Mouse (Mus musculus) ES-E14 (cell line): ENCODE data around the gene Amh. TPM values are rescaled to one million over a fixed set of nuclear protein-coding genes. Genes with fewer than 3 reads are reported as not detected.
"Not testable (repeated sequence)": the region's sequence is repeated elsewhere in the genome, so short reads cannot be mapped to it uniquely, and the experiment has no call there.

Experiments
- DNase-seq: peaks from one replicate; pipeline ENCODE4 v3.0.0-alpha.2; 2013; ENCODE audit warnings: low read depth, low spot score
- H3K27ac ChIP-seq: 2 replicates; pipeline ENCODE4 v1.5.1; 2012; ENCODE audit warnings: low read depth, mild to moderate bottlenecking, low read length, moderate library complexity, mixed read lengths; ENCODE audit not compliant: poor library complexity, insufficient read depth, severe bottlenecking
- H3K36me3 ChIP-seq: 2 replicates; pipeline ENCODE4 v1.6.1; 2012; ENCODE audit warnings: mild to moderate bottlenecking, low read length, moderate library complexity, mixed read lengths; ENCODE audit not compliant: control insufficient read depth, poor library complexity, insufficient read depth, severe bottlenecking
- H3K4me1 ChIP-seq, 2 experiments: fragments of 150-350 bp in 1 of 2; sonication (generic) in 1 of 2; 2 replicates each; pipeline ENCODE4 v1.6.1; 2012; ENCODE audit warnings: low read length in 2 of 2, mild to moderate bottlenecking in 1 of 2, mixed read lengths in 1 of 2; ENCODE audit not compliant: control insufficient read depth in 2 of 2, insufficient read depth in 2 of 2, poor library complexity in 1 of 2
- H3K4me3 ChIP-seq, 2 experiments: fragments of 150-350 bp in 1 of 2; sonication (generic) in 1 of 2; 2 replicates each; pipeline ENCODE4 v1.5.1; 2012; ENCODE audit warnings: low read length in 2 of 2, low read depth in 1 of 2, mild to moderate bottlenecking in 1 of 2, mixed read lengths in 1 of 2; ENCODE audit not compliant: insufficient read depth in 1 of 2, poor library complexity in 1 of 2, severe bottlenecking in 1 of 2
- H3K9ac ChIP-seq: 2 replicates; pipeline ENCODE4 v1.6.1; 2012; ENCODE audit warnings: low read depth, mild to moderate bottlenecking, low read length, mixed read lengths; ENCODE audit not compliant: poor library complexity, insufficient read depth, severe bottlenecking
- H3K9me3 ChIP-seq: fragments of 150-350 bp; sonication (generic); 2 replicates; pipeline ENCODE4 v1.6.1; 2012; ENCODE audit warnings: low read depth, mild to moderate bottlenecking, low read length; ENCODE audit not compliant: control insufficient read depth, insufficient read depth
- CHD2 ChIP-seq: IDR thresholded peaks from 2 replicates; pipeline ENCODE4 v1.6.1; 2014; ENCODE audit warnings: mild to moderate bottlenecking, low read depth, low read length, inconsistent platforms
- HCFC1 ChIP-seq: IDR thresholded peaks from 2 replicates; pipeline ENCODE4 v1.6.1; 2012; ENCODE audit warnings: low read length, inconsistent platforms, borderline replicate concordance; ENCODE audit not compliant: insufficient read depth
- MAFK ChIP-seq: IDR thresholded peaks from 2 replicates; pipeline ENCODE4 v1.6.1; 2014; ENCODE audit warnings: mild to moderate bottlenecking, low read depth, low read length, inconsistent platforms; ENCODE audit not compliant: insufficient read depth
- ZC3H11A ChIP-seq: IDR thresholded peaks from 2 replicates; pipeline ENCODE4 v1.6.1; 2012; ENCODE audit warnings: low read depth, mild to moderate bottlenecking, inconsistent platforms, low read length, borderline replicate concordance
- ZNF384 ChIP-seq: IDR thresholded peaks from 2 replicates; pipeline ENCODE4 v1.6.1; 2012; ENCODE audit warnings: low read depth, low read length, inconsistent platforms
- in situ Hi-C, 2 experiments: fragments of 600-800 bp; cut with MboI; formaldehyde crosslinking; loops; one replicate each; pipeline ENCODE4 v1.15.1; 2025; ENCODE audit warnings: low sequenced_read_pairs in 2 of 2, inconsistent platforms in 1 of 2; ENCODE audit not compliant: unreplicated experiment in 2 of 2
- total RNA-seq: library from RNA; depleted of rRNA; stranded (reverse); fragments of 300-350 nt; gene quantifications from 2 replicates; pipeline ENCODE4 v1.2.3, GENCODE M21; 2012

Amh gene
- total RNA-seq, 1 experiment: 1.0 TPM

GRCm38 (mm10) chr10:80817164-80817563 lies 12.1 kb downstream of the Amh start:
- DNase-seq: no peak
- H3K4me1 ChIP-seq: peaks cover 0 to 3% of the 10 kb centered on the region in 2 experiments; a peak in 1 of 4 replicates
- in situ Hi-C loops: no loop called here
- TF ChIP-seq ZC3H11A: no peak
- TF ChIP-seq ZNF384: no peak
- TF ChIP-seq HCFC1: no peak
- TF ChIP-seq CHD2: no peak
- no peak for TF ChIP-seq MAFK
- no peak overlapping the region for H3K4me3 ChIP-seq
- no peaks in the 10 kb centered on the region for H3K36me3 ChIP-seq
- H3K27ac ChIP-seq: no peak overlapping the region
- H3K9me3 ChIP-seq: no peaks in the 10 kb centered on the region
- H3K9ac ChIP-seq: no peak overlapping the region

- H3K36me3 ChIP-seq, DNase-seq, H3K9me3 ChIP-seq, in situ Hi-C loops, H3K27ac ChIP-seq, H3K4me3 ChIP-seq, H3K4me1 ChIP-seq, H3K9ac ChIP-seq: not testable (repeated sequence)
- TF ChIP-seq ZNF384: peak; percentile 57; the same call in 1 of the 2 replicates
These were observed 12.9 kb downstream of the Amh start for GRCm38 (mm10) chr10:80817955-80818354.

- no peak overlapping the region for H3K27ac ChIP-seq
- no peak for TF ChIP-seq HCFC1
- TF ChIP-seq MAFK: no peak
- TF ChIP-seq ZC3H11A: no peak
- TF ChIP-seq ZNF384: no peak
- no peak for TF ChIP-seq CHD2
- H3K4me3 ChIP-seq: no peak overlapping the region
- in situ Hi-C loops: no loop called here
- no peaks in the 10 kb centered on the region for H3K36me3 ChIP-seq
- no peak overlapping the region for H3K9ac ChIP-seq
- H3K4me1 ChIP-seq: peaks cover 0 to 3% of the 10 kb centered on the region in 2 experiments; a peak in 1 of 4 replicates
- no peaks in the 10 kb centered on the region for H3K9me3 ChIP-seq
- no peak for DNase-seq
These were observed 13.7 kb downstream of the Amh start for GRCm38 (mm10) chr10:80818599-80819281.

- H3K36me3 ChIP-seq: no peaks in the 10 kb centered on the region
- H3K4me3 ChIP-seq: no peak overlapping the region
- DNase-seq: no peak
- in situ Hi-C loops: no loop called here
- no peak overlapping the region for H3K9ac ChIP-seq
- peaks cover 0 to 3% of the 10 kb centered on the region in 2 experiments; a peak in 1 of 4 replicates for H3K4me1 ChIP-seq
- H3K27ac ChIP-seq: no peak overlapping the region
- TF ChIP-seq ZC3H11A: no peak
- no peak for TF ChIP-seq HCFC1
- no peak for TF ChIP-seq MAFK
- no peak for TF ChIP-seq CHD2
- no peak for TF ChIP-seq ZNF384
- H3K9me3 ChIP-seq: no peaks in the 10 kb centered on the region
These were observed 14.4 kb downstream of the Amh start for GRCm38 (mm10) chr10:80819406-80819805.

- DNase-seq: no peak
- H3K9me3 ChIP-seq: no peaks in the 10 kb centered on the region
- TF ChIP-seq CHD2: no peak
- peak; percentile 31; the same call in 1 of the 2 replicates for TF ChIP-seq ZC3H11A
- 0 out of 2 replicates have a peak, but pooled peaks have one; percentile 11 for TF ChIP-seq MAFK
- TF ChIP-seq ZNF384: peak; percentile 57; the same call in 1 of the 2 replicates
- no peak overlapping the region for H3K9ac ChIP-seq
- no peaks in the 10 kb centered on the region for H3K36me3 ChIP-seq
- H3K4me1 ChIP-seq: peaks cover 0 to 3% of the 10 kb centered on the region in 2 experiments; a peak in 2 of 4 replicates
- H3K27ac ChIP-seq: no peak overlapping the region
- in situ Hi-C loops: no loop called here
- H3K4me3 ChIP-seq: no peak overlapping the region
These were observed 16.9 kb downstream of the Amh start for GRCm38 (mm10) chr10:80821991-80822390.
